Mouse (Mus musculus): ENCODE data around the gene Srsf2.
"Not testable (repeated sequence)": the region's sequence is repeated elsewhere in the genome, so short reads cannot be mapped to it uniquely, and the experiment has no call there.

The Srsf2 gene

DNA sequence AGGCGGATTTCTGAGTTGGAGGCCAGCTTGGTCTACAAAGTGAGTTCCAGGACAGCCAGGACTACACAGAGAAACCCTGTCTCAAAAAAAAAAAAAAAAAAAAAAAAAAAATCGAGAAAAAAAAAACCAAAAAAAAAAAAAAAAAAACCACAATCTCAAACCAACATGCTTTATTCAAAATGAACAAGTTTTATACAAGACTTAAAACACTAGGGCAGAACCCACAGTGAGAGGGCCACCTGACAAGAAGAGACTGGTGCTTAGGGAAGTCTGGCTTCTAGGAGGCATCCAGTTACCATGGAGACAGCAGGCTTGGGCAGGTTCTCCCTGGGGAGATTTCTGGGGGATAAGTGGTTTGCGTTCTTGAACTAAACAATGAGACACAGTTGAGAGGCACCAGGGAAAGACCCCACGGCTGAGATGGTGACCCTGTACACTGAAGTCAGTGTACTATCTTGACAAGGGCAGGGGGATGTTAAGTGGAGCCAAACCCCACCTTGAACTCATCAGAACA is 20.7 kb downstream of the Srsf2 start:
- no peak for DNase-seq (ENCODE audit: low read depth, low spot score)

DNA sequence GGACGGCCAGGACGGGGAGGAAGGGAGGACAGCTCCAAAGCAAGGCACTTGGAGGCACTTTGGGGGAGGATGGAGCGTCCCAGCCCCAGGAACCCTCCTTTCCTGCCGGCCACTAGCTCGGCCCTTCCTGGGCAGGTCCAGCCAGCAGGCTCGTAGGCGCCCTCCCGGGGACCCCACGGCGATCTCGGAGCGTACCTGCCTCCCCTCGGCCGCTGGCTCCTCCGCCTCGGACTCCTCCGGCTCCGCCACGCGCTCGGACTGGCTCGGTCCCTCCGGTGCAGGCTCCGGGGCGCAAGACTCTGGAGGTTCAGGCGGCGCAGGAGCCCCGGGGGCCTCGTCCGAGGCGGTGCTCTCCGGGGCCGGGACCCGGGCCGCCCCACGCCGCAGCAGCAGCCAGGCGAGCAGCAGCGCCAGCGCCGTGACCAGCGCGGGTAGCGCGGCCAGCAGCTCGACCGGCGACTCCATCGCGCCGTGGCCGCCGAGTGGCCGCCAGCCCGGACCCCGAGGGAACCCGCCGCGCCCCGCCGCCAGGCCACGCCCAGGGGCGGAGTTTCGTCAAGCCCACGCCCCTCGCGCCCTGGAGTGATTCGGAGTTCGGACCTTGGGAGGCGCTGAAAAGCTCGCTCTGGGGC is 25.2 kb downstream of the Srsf2 start, which contains the start of gene Mxra7:
Mxra7 (minus strand) TSS at position 513 of the 632 bp plus-strand sequence.
- peak; percentile 58 for DNase-seq (ENCODE audit: low read depth, low spot score)

GRCm38 (mm10) chr11:116826550-116827504 is 26.1 kb downstream of the Srsf2 start:
- DNase-seq (ENCODE audit: low read depth, low spot score), result no peak

DNA sequence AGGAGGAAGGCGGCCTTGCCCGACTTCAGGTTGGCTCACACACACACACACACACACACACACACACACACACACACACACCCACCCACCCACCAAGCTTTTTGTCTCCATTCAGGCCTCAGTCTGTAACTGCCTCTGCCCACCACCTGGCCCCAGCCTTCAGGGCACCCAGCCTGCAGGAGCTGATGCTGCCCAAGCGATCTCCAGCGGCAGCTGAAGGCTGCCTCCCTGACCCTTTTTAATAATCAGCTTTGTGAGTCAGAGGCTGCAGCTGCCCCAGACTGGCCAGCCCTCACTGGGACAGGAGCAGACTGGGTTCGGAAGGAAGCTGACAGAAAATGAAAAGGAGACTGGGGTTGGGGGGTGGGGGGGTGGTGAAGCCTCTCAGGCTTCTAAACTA is 27.7 kb downstream of the Srsf2 start:
- DNase-seq (ENCODE audit: low read depth, low spot score), result no peak

DNA sequence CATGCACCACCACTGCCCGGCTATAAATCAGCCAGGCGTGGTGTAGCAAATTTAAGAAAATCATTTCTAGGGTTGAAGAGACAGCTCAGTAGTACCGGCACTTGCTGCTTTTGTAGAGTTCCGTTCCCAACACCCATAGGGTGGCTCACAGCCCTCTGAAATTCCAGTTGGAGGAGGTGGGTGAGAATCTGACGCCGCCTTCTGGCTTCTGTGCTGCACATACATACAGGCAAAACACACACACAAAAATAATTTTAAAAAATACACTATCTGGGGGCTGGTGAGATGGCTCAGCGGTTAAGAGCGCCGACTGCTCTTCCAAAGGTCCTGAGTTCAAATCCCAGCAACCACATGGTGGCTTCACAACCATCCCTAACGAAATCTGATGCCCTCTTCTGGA is 29.0 kb downstream of the Srsf2 start:
- not testable (repeated sequence) for DNase-seq (ENCODE audit: low read depth, low spot score)

DNA sequence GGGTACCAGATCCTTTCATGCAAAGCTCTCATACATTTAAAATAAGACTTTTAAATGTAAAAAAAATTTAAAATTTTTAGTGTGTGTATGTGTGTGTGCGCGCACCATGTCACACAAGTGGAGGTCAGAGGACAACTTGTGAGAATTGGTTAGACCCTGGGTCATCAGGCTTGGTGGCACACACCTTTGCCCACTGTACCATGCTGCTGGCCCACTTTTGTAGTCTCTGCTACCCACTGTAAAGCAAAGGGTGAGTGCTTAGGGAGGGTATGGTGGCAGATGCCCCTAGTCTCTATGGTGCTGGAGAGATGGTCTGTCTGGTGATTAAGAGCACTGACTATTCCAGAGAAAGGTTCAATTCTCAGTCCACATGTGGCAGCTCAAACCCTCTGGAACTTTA is 29.6 kb downstream of the Srsf2 start:
- DNase-seq (ENCODE audit: low read depth, low spot score), result no peak

GRCm38 (mm10) chr11:116822626-116823025 is 30.3 kb downstream of the Srsf2 start:
- no peak for DNase-seq (ENCODE audit: low read depth, low spot score)

DNA sequence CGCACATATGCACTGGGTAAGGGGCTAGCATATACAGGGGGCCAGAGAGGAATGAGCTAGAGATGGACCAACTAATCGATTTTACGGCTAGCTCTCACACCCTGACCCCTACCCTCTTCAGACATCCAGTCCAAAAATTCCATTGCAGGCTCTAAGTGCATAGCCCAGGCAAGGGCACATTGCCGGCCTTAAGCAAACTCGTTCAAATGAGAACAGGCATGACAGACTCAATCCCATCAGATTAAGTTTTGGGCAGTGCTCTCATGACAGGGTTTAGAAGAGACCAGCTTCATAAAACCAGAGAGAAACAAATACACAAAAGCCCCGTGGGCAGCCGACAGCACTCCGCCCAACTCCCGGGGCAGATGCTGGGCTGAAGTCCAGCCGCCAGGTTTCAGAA is 30.7 kb downstream of the Srsf2 start:
- no peak for DNase-seq (ENCODE audit: low read depth, low spot score)

DNA sequence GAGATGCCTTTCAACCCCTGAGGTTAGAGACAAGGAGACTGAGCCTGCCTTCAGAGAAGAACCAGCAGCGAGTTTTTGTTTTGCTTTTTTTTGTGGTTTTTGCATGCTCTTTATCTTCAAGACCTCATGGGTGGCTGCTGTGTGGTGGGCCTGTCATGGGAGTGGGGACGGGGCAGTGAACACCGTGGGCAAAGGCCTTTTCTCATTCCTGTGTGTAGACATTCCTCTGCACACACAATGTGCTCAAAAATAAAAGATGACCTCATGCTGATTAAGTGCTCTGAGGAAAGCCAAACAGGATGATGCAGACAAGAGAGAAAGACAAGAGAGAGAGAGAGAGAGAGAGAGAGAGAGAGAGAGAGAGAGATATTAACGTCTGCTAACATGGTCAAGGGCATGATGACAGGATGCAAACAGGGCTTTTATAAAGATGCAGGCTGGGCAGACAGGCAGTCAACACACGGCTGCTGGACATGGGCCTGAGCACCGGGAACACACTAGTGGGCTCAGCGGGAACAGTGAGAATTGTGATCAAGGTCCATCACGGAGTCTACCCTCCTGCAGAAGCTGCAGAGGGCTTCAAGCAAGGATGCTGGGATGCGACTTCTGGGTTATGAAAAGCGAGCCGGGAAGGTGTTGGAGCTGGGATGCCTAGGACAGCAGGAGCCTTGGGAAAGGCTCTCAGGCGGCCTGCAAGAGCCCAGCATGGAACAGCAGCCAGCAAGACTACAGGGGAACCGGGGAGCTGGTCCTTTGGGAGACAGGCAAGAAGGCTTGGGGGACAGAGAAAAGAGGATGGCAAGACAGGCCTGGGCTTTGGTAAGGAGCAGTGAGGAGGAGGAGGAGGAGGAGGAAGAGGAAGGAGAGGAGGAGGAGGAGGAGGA is 31.6 kb downstream of the Srsf2 start:
- no peak for DNase-seq (ENCODE audit: low read depth, low spot score)

GRCm38 (mm10) chr11:116819932-116820593 is 32.8 kb downstream of the Srsf2 start:
- peak; percentile 68 for DNase-seq (ENCODE audit: low read depth, low spot score)

- no peak for DNase-seq (ENCODE audit: low read depth, low spot score)
Measured at GRCm38 (mm10) chr11:116818722-116819121, 34.2 kb downstream of the Srsf2 start.

DNA sequence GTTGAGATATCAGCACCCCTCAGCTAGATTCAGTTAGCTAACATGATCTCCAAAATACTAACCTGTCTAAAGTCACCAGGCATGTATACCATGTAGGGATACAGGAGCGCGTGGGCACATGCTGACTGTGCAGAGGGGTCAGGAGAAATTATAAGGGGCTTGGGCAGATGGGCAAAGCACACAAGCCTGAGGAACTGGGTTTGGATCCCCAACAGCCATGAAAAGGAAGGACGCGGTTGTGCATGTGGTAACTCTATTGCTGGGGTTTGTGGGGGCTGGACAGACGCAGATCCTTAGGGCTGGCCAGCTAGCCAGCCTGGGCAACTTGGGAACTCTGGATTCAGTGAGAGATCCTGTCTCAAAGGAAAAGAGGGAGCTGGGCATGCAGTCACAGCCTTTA is 35.3 kb downstream of the Srsf2 start:
- DNase-seq (ENCODE audit: low read depth, low spot score), result no peak

- DNase-seq (ENCODE audit: low read depth, low spot score), result peak; percentile 89
Measured at GRCm38 (mm10) chr11:116816769-116817168, 36.1 kb downstream of the Srsf2 start.

DNA sequence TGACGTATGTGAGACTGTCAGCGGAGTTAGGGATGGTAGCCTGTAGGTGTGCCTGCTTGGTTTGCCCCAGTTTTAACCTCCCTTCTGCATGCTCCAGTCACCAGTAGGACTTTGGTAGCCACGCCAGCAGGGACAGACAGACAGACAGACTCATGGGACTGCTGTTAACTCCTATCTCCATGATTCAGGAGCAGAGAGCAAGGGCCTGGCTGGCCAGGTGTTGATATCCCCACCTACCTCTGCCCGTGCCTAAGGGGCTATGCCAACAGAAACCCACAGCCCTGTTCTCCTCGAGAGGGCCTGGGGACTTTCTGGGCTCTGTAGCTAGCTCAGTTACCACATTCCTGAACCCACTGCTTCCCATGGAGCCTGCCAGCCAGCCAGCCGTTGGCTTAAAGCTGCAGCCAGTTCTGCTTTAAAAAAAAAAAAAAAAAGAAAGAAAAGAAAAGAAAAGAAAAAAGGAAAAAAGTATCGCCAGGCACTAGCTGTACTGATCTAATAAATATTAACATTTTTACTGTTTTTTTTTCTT is 37.9 kb downstream of the Srsf2 start:
- DNase-seq (ENCODE audit: low read depth, low spot score), result no peak

- peak; percentile 78 for DNase-seq (ENCODE audit: low read depth, low spot score)
Measured at GRCm38 (mm10) chr11:116814076-116814883, 38.6 kb downstream of the Srsf2 start.

DNA sequence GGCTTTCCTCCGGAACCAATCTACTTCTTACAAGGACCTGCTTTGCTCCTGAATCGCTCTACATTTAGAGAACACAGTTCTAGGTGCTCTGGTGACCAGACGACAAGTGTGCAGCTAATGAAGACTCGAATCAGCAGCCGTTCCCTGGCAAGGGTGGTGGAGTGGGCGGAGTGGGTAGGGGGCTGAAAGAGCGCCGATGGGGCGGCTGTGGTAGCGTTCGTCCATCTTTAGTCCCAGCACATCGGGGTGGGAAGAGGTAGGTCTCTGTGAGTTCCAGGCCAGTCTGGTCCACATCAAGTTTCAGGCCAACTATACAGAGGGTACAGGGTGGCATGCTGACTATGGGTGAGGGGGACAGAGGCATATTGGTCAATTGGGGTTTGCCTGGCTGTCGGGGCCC is 39.3 kb downstream of the Srsf2 start:
- no peak for DNase-seq (ENCODE audit: low read depth, low spot score)

DNA sequence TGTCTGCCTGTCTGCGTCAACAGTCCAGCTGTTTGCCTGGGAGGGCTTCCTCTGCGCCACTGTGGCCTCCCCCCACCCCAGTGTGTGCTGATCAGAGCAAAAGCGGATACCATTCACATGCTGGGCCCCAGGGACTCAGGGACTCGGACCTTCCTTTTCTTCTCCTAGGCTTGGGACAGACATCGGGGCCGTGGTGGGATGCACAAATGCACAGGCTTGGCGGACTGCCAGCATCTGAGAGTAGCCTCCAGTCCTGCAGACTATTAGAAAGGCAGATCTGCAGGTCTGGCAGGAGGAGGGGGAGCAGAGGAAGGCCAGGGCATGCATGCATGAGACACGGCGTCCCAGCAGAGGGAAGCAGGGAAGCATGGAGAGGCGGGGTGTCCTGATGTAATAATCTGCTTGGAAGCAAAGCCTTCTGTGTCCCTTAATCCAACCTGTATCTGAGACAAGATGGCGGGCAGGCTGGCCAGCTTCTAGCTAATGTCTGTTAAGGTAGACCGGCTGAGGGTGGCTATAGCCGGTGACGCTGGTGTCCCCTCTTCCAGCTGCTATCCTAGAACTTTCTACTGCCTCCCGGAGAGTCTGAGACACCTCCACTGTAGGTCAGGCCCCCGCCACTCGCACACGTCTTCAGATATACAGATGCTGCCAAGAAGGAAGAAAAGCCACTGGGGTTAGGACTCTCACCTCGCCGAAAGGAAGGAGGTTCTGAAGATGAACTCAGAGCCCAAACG is 39.9 kb downstream of the Srsf2 start:
- no peak for DNase-seq (ENCODE audit: low read depth, low spot score)

DNA sequence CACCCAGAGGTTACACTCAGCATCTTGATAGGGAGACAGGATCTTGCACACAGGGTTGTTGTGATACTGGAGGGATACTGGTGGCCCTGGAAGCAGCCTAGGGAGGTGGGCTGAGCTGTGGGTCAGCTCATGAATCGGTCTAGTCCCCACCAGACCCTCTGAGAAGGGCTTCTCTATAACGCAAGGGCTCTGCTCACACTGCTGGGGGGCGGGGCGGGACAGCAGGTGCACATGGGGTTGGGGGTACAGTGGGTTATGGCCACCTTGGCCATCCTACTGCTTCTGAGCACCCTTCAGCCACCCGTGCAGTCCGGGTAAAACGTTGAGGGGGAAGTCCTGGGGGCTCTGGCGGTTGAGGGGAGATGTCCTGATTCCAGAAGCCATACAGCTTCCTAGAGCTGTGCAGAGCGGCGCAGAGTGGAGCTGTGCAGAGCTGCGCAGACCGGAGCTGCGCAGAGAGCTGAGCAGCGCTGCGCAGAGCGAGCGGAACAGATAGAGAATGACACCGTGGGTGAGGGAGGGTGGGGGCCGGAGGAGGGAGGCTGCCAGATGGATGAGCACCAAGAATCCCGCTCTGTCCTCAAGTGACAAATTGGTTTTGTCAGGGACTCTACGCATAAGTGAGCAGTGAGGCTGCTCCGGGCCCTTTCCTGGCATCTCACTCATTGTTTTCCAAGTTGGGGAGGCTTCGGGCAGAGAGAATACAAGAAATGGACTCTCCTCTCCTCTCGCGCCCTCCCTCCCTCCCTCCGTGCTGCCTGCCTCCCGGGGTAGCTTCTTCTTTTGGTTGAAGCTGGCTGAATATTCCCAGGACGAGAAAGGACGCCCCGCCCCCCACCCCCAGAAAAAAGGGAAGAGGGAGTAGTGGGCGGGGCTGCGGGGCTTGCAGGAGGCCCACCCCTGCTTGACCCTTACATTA is 41.7 kb downstream of the Srsf2 start:
- peak; percentile 50 for DNase-seq (ENCODE audit: low read depth, low spot score)
